Mouse (Mus musculus) MEL (cell line): Measurements from ENCODE around the gene Ppp1r37.

ENCODE experiments used
- CTCF ChIP-seq, 3 experiments: IDR thresholded peaks in 2 of 3; conservative IDR thresholded peaks in 1 of 3; 2 replicates each; pipeline ENCODE4 v1.5.1; 2011 to 2012; ENCODE audit warnings: low read length in 3 of 3, low read depth in 2 of 3, mild to moderate bottlenecking in 2 of 3, improper control_type of control experiment in 1 of 3, inconsistent platforms in 1 of 3, mixed read lengths in 1 of 3, moderate library complexity in 1 of 3; ENCODE audit not compliant: control insufficient read depth in 1 of 3, insufficient read depth in 1 of 3, poor library complexity in 1 of 3, severe bottlenecking in 1 of 3
- ELF1 ChIP-seq: IDR thresholded peaks from 2 replicates; pipeline ENCODE4 v1.6.1; 2014; ENCODE audit warnings: low read depth, mild to moderate bottlenecking, inconsistent platforms, low read length, improper control_type of control experiment, moderate library complexity
- EP300 ChIP-seq, 2 experiments: IDR thresholded peaks; 2 replicates each; pipeline ENCODE4 v1.6.1; 2011; ENCODE audit warnings: improper control_type of control experiment in 2 of 2, low read length in 2 of 2, low read depth in 1 of 2, mild to moderate bottlenecking in 1 of 2
- KAT2A ChIP-seq: conservative IDR thresholded peaks from 2 replicates; pipeline ENCODE4 v1.6.1; 2012; ENCODE audit warnings: low read depth, low read length, improper control_type of control experiment, inconsistent platforms
- MAX ChIP-seq: IDR thresholded peaks from 2 replicates; pipeline ENCODE4 v1.6.1; 2011; ENCODE audit warnings: low read length, improper control_type of control experiment
- POLR2A ChIP-seq, 2 experiments: IDR thresholded peaks; 2 replicates each; pipeline ENCODE4 v1.6.1; 2011 to 2012; ENCODE audit warnings: low read length in 2 of 2, mild to moderate bottlenecking in 2 of 2, control low read depth in 1 of 2, improper control_type of control experiment in 1 of 2, low read depth in 1 of 2, moderate library complexity in 1 of 2; ENCODE audit not compliant: control insufficient read depth in 1 of 2, insufficient read depth in 1 of 2, poor library complexity in 1 of 2
- SIN3A ChIP-seq: IDR thresholded peaks from 2 replicates; pipeline ENCODE4 v1.6.1; 2012; ENCODE audit warnings: low read length, improper control_type of control experiment, inconsistent platforms

- TF ChIP-seq ELF1 (no peak), CTCF (IDR thresholded peaks at IDR 0.05 in 2 of 3, conservative IDR thresholded peaks at IDR 0.05 in 1 of 3; ENCODE audit: control insufficient read depth in 1 of 3, insufficient read depth in 1 of 3, low read depth in 2 of 3, low read length in 3 of 3, poor library complexity in 1 of 3, severe bottlenecking in 1 of 3) (no peak), POLR2A (IDR thresholded peaks at IDR 0.05; ENCODE audit: control insufficient read depth in 1 of 2, insufficient read depth in 1 of 2, low read depth in 1 of 2, low read length in 2 of 2, poor library complexity in 1 of 2) (no peak), MAX (no peak), KAT2A (no peak), EP300 (IDR thresholded peaks at IDR 0.05; ENCODE audit: low read depth in 1 of 2, low read length in 2 of 2) (no peak), SIN3A (no peak)
Observed at GRCm38 (mm10) chr7:19551634-19552033, 11.2 kb downstream of the Ppp1r37 start.
